10 mouse cellular contexts compared by ENCODE assay signal in genomic region chr13:63186642-63187041, GRCm38 (mm10).
DNase-seq lines count a peak whose midpoint lies in the region; ATAC-seq and TF ChIP-seq lines count a peak whose summit lies in the region.
"Had no signal": no experiment of that assay in that cellular context is flagged by ENCODE, and none has a peak within 500 bp of the region (broad histone marks: within the 10 kb centered on the region; RNA-seq: fewer than 3 reads in every experiment).

No protein-coding gene starts in this region.

- H3K4me2 ChIP-seq in heart, embryonic 12.5 days = no peak overlapping the region
- no peak overlapping the region for H3K4me2 ChIP-seq in lung, embryonic 14.5 days
- H3K4me2 ChIP-seq: hindbrain, embryonic 15.5 days had no signal

- H3K9ac ChIP-seq in heart, embryonic 12.5 days = no peak overlapping the region
- no peak overlapping the region for H3K9ac ChIP-seq in lung, embryonic 14.5 days
- H3K9ac ChIP-seq: hindbrain, embryonic 15.5 days had no signal

- peak overlapping the region; percentile 49; the same call in 1 of the 2 replicates for H3K27ac ChIP-seq in heart, embryonic 12.5 days (ENCODE audit: poor library complexity, severe bottlenecking)
- H3K27ac ChIP-seq in lung, embryonic 14.5 days (ENCODE audit: low read depth) = peak overlapping the region; percentile 19; the same call in 1 of the 2 replicates
- peak overlapping the region; percentile 96 for H3K27ac ChIP-seq in embryonic fibroblast, embryonic 13.5 days (ENCODE audit: insufficient read depth, low read length)
- H3K27ac ChIP-seq: hindbrain, embryonic 15.5 days; layer of hippocampus, adult 2 months had no signal

- intact Hi-C loops in heart, postnatal 25 days (cut with DNase I) = loop anchor here (2.0 to 5.0 kb wide), 2 partner anchors 14 to 146 kb away; no protein-coding TSS in a partner anchor
- intact Hi-C loops in left cerebral cortex, postnatal 10 days (cut with DNase I) = no loop called here

- no peak overlapping the region for H3K4me3 ChIP-seq in heart, embryonic 12.5 days
- no peak overlapping the region for H3K4me3 ChIP-seq in lung, embryonic 14.5 days (ENCODE audit: low read depth, low read length)
- H3K4me3 ChIP-seq in embryonic fibroblast, embryonic 13.5 days (ENCODE audit: insufficient read depth, low read length) = no peak overlapping the region
- H3K4me3 ChIP-seq: hindbrain, embryonic 15.5 days; layer of hippocampus, adult 2 months had no signal

- peaks cover 37% of the 10 kb centered on the region for H3K4me1 ChIP-seq in heart, embryonic 12.5 days (replicated peaks)
- H3K4me1 ChIP-seq in lung, embryonic 14.5 days (ENCODE audit: insufficient read depth) = peaks cover 6% of the 10 kb centered on the region
- peaks cover 34% of the 10 kb centered on the region for H3K4me1 ChIP-seq in embryonic fibroblast, embryonic 13.5 days (ENCODE audit: control insufficient read depth, insufficient read depth, low read length)
- H3K4me1 ChIP-seq: hindbrain, embryonic 15.5 days had no signal

- H3K36me3 ChIP-seq in heart, embryonic 12.5 days = 0 out of 2 replicates have a peak, but pooled peaks cover 4% of the 10 kb centered on the region
- H3K36me3 ChIP-seq in lung, embryonic 14.5 days (ENCODE audit: insufficient read depth) = no peaks in the 10 kb centered on the region
- no peaks in the 10 kb centered on the region for H3K36me3 ChIP-seq in splenic B cell, adult 2 months (ENCODE audit: control insufficient read depth, insufficient read depth, low read length, poor library complexity, severe bottlenecking)

- WGBS in heart, embryonic 12.5 days = 76% methylated on average over 1 of the region's 1 CpGs
- WGBS in lung, embryonic 14.5 days = 46% methylated on average over 1 of the region's 1 CpGs

- no peak for TF ChIP-seq POLR2A in embryonic fibroblast, embryonic 13.5 days (IDR thresholded peaks at IDR 0.05; ENCODE audit: low read depth, low read length)

- H3K9me3 ChIP-seq in heart, embryonic 12.5 days (replicated peaks) = no peaks in the 10 kb centered on the region
- no peaks in the 10 kb centered on the region for H3K9me3 ChIP-seq in lung, embryonic 14.5 days (ENCODE audit: low read depth, low read length)
- H3K9me3 ChIP-seq: hindbrain, embryonic 15.5 days had no signal

- DNase-seq in heart, postnatal 25 days (ENCODE audit: low spot score) = no peak
- DNase-seq in lung, embryonic 14.5 days = no peak
- DNase-seq in lung, adult 18-20 months = no peak
- peak; percentile 14 for DNase-seq in splenic B cell, adult 2 months (ENCODE audit: low read depth, low spot score)
- DNase-seq in left cerebral cortex, postnatal 10 days (ENCODE audit: extremely low spot score in 1 of 2, low spot score in 2 of 2) = no peak
- no peak for DNase-seq in left cerebral cortex, adult 9 months (ENCODE audit: low spot score in 2 of 2)

- no peak for ATAC-seq in heart, embryonic 12.5 days (ENCODE audit: insufficient number of reproducible peaks, low FRiP score)
- ATAC-seq in lung, embryonic 14.5 days (ENCODE audit: insufficient read depth) = no peak

- TF ChIP-seq CTCF in lung, embryonic 14.5 days (IDR thresholded peaks at IDR 0.05; ENCODE audit: low read depth) = no peak
- no peak for TF ChIP-seq CTCF in embryonic fibroblast, embryonic 13.5 days (IDR thresholded peaks at IDR 0.05; ENCODE audit: borderline replicate concordance, insufficient read depth, low read length)

- no peaks in the 10 kb centered on the region for H3K27me3 ChIP-seq in heart, embryonic 12.5 days (replicated peaks)
- H3K27me3 ChIP-seq in lung, embryonic 14.5 days (ENCODE audit: insufficient read depth, low read length) = no peaks in the 10 kb centered on the region
- no peaks in the 10 kb centered on the region for H3K27me3 ChIP-seq in splenic B cell, adult 2 months (ENCODE audit: control insufficient read depth, insufficient read depth, low read length, poor library complexity, severe bottlenecking)
- H3K27me3 ChIP-seq: hindbrain, embryonic 15.5 days had no signal

Comparison
In these comparisons a context has a peak if more than half of its experiments do, and no peak if none do; other contexts are left out.
1. H3K27ac ChIP-seq: peak in every context shown above with its lines; median percentile 96 in embryonic fibroblast, embryonic 13.5 days; 49 in heart, embryonic 12.5 days; 19 in lung, embryonic 14.5 days.